Mouse (Mus musculus): ENCODE results near the gene Asz1. TPM values are rescaled to one million over a fixed set of nuclear protein-coding genes. Genes with fewer than 3 reads are reported as not detected.

The Asz1 gene
- polyA plus RNA-seq (2012; fragmentation: generic; extraction: Trizol): not detected
- long read RNA-seq, experiment 1: 0 reads
- long read RNA-seq, experiment 2: 0 reads

DNA sequence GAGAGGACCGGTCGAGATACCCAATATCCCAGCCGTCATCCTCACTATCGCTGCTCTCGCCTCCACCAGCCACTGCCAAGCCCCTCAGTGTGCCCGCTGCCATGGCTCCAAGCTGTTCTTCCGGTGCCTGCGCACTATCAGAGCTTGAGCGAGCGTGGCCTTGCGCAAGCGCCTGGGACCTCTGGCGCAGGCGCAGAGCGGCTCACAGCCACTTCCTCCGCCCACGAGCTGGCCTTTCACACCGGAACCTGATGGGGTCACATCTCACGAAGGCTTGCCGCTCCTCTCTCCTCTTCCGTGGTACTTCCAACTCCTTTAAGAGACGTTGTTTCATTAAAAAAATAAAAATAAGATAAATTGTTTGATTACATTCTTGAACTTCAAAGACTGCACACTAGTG lies at the start of gene Asz1:
TSS of gene Asz1 (minus strand) at position 128 of the 400 bp plus-strand sequence.
- Histone ChIP-seq H3K27me3 (ENCODE audit: control insufficient read depth, insufficient read depth, insufficient read length) (no peaks in the 10 kb centered on the region), H3K36me3 (ENCODE audit: control insufficient read depth, insufficient read depth) (no peaks in the 10 kb centered on the region), H3K79me3 (ENCODE audit: low read depth) (no peaks in the 10 kb centered on the region), H3K79me2 (ENCODE audit: control insufficient read depth, insufficient read depth) (no peaks in the 10 kb centered on the region), H3K4me3 (ENCODE audit: insufficient read depth, poor library complexity, severe bottlenecking) (no peak within 1 kb of the TSS), H3ac (ENCODE audit: control insufficient read depth, insufficient read length, low read depth) (no peak within 1 kb of the TSS)
- no peak for TF ChIP-seq MYOD1 (IDR thresholded peaks at IDR 0.05; ENCODE audit: control insufficient read depth, insufficient read length, low read depth)
- TF ChIP-seq CTCF (IDR thresholded peaks at IDR 0.05; ENCODE audit: control insufficient read depth, insufficient read depth, insufficient read length): no peak
- no peak for TF ChIP-seq CEBPB (IDR thresholded peaks at IDR 0.05; ENCODE audit: low read depth)
- TF ChIP-seq USF1 (IDR thresholded peaks at IDR 0.05; ENCODE audit: low read depth): no peak
- TF ChIP-seq MYOG (IDR thresholded peaks at IDR 0.05; ENCODE audit: control insufficient read depth, extremely low read depth, insufficient read length): no peak
- TF ChIP-seq FOSL1 (IDR thresholded peaks at IDR 0.05; ENCODE audit: insufficient read depth, low read length, poor library complexity, severe bottlenecking): no peak
- TF ChIP-seq MAX (IDR thresholded peaks at IDR 0.05): no peak

- H3ac ChIP-seq (ENCODE audit: control insufficient read depth, insufficient read length, low read depth): no peak overlapping the region
- H3K4me3 ChIP-seq (ENCODE audit: insufficient read depth, poor library complexity, severe bottlenecking): no peak overlapping the region
- H3K27me3 ChIP-seq (ENCODE audit: control insufficient read depth, insufficient read depth, insufficient read length): no peaks in the 10 kb centered on the region
- H3K79me3 ChIP-seq (ENCODE audit: low read depth): no peaks in the 10 kb centered on the region
- TF ChIP-seq MAX (IDR thresholded peaks at IDR 0.05): no peak
- TF ChIP-seq MYOD1 (IDR thresholded peaks at IDR 0.05; ENCODE audit: control insufficient read depth, insufficient read length, low read depth): no peak
- no peak for TF ChIP-seq CEBPB (IDR thresholded peaks at IDR 0.05; ENCODE audit: low read depth)
- no peak for TF ChIP-seq MYOG (IDR thresholded peaks at IDR 0.05; ENCODE audit: control insufficient read depth, extremely low read depth, insufficient read length)
- TF ChIP-seq CTCF (IDR thresholded peaks at IDR 0.05; ENCODE audit: control insufficient read depth, insufficient read depth, insufficient read length): no peak
- no peak for TF ChIP-seq USF1 (IDR thresholded peaks at IDR 0.05; ENCODE audit: low read depth)
- no peak for TF ChIP-seq FOSL1 (IDR thresholded peaks at IDR 0.05; ENCODE audit: insufficient read depth, low read length, poor library complexity, severe bottlenecking)
- H3K79me2 ChIP-seq (ENCODE audit: control insufficient read depth, insufficient read depth): no peaks in the 10 kb centered on the region
- no peaks in the 10 kb centered on the region for H3K36me3 ChIP-seq (ENCODE audit: control insufficient read depth, insufficient read depth)
Measured at GRCm38 (mm10) chr6:18153031-18153430, 44.2 kb upstream of the Asz1 start.

DNA sequence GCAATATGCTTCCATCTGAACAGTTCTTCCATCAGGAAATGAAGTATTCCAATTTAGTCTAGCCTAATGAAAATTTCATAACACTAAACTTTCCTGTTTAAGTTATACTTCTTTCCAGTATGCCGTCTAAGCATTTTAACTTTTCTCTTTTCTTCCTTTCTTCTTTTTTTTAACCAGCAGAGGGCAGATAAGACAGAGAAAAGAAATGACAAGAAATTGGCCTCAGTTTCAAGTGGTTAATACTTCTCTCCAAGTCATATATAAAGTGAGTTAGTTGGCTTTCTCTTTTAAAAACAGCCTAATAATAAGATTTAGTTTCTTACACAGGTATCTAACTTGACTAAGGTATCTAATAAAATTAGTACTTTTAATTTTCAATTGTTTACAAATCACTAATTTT lies 26.4 kb upstream of the Asz1 start:
- Histone ChIP-seq H3K79me2 (ENCODE audit: control insufficient read depth, insufficient read depth) (no peaks in the 10 kb centered on the region), H3K79me3 (ENCODE audit: low read depth) (no peaks in the 10 kb centered on the region), H3K27me3 (ENCODE audit: control insufficient read depth, insufficient read depth, insufficient read length) (no peaks in the 10 kb centered on the region), H3ac (ENCODE audit: control insufficient read depth, insufficient read length, low read depth) (no peak overlapping the region), H3K4me3 (ENCODE audit: insufficient read depth, poor library complexity, severe bottlenecking) (no peak overlapping the region), H3K36me3 (ENCODE audit: control insufficient read depth, insufficient read depth) (no peaks in the 10 kb centered on the region)
- TF ChIP-seq USF1 (IDR thresholded peaks at IDR 0.05; ENCODE audit: low read depth) (no peak), MYOD1 (IDR thresholded peaks at IDR 0.05; ENCODE audit: control insufficient read depth, insufficient read length, low read depth) (no peak), FOSL1 (IDR thresholded peaks at IDR 0.05; ENCODE audit: insufficient read depth, low read length, poor library complexity, severe bottlenecking) (no peak), CTCF (IDR thresholded peaks at IDR 0.05; ENCODE audit: control insufficient read depth, insufficient read depth, insufficient read length) (no peak), MYOG (IDR thresholded peaks at IDR 0.05; ENCODE audit: control insufficient read depth, extremely low read depth, insufficient read length) (no peak), MAX (IDR thresholded peaks at IDR 0.05) (no peak), CEBPB (IDR thresholded peaks at IDR 0.05; ENCODE audit: low read depth) (no peak)

GRCm38 (mm10) chr6:18128059-18128458 lies 19.2 kb upstream of the Asz1 start:
- TF ChIP-seq USF1 (IDR thresholded peaks at IDR 0.05; ENCODE audit: low read depth): no peak
- no peak for TF ChIP-seq CEBPB (IDR thresholded peaks at IDR 0.05; ENCODE audit: low read depth)
- no peak for TF ChIP-seq CTCF (IDR thresholded peaks at IDR 0.05; ENCODE audit: control insufficient read depth, insufficient read depth, insufficient read length)
- TF ChIP-seq MYOD1 (IDR thresholded peaks at IDR 0.05; ENCODE audit: control insufficient read depth, insufficient read length, low read depth): no peak
- TF ChIP-seq MYOG (IDR thresholded peaks at IDR 0.05; ENCODE audit: control insufficient read depth, extremely low read depth, insufficient read length): no peak
- TF ChIP-seq MAX (IDR thresholded peaks at IDR 0.05): no peak
- no peak for TF ChIP-seq FOSL1 (IDR thresholded peaks at IDR 0.05; ENCODE audit: insufficient read depth, low read length, poor library complexity, severe bottlenecking)
- H3K36me3 ChIP-seq (ENCODE audit: control insufficient read depth, insufficient read depth): no peaks in the 10 kb centered on the region
- H3K4me3 ChIP-seq (ENCODE audit: insufficient read depth, poor library complexity, severe bottlenecking): no peak overlapping the region

GRCm38 (mm10) chr6:18127206-18127983 lies 18.5 kb upstream of the Asz1 start:
- no peak for TF ChIP-seq USF1 (IDR thresholded peaks at IDR 0.05; ENCODE audit: low read depth)
- no peak for TF ChIP-seq MAX (IDR thresholded peaks at IDR 0.05)
- TF ChIP-seq MYOD1 (IDR thresholded peaks at IDR 0.05; ENCODE audit: control insufficient read depth, insufficient read length, low read depth): no peak
- TF ChIP-seq FOSL1 (IDR thresholded peaks at IDR 0.05; ENCODE audit: insufficient read depth, low read length, poor library complexity, severe bottlenecking): no peak
- TF ChIP-seq CTCF (IDR thresholded peaks at IDR 0.05; ENCODE audit: control insufficient read depth, insufficient read depth, insufficient read length): no peak
- TF ChIP-seq MYOG (IDR thresholded peaks at IDR 0.05; ENCODE audit: control insufficient read depth, extremely low read depth, insufficient read length): no peak
- no peak for TF ChIP-seq CEBPB (IDR thresholded peaks at IDR 0.05; ENCODE audit: low read depth)
- no peaks in the 10 kb centered on the region for H3K79me3 ChIP-seq (ENCODE audit: low read depth)
- no peaks in the 10 kb centered on the region for H3K27me3 ChIP-seq (ENCODE audit: control insufficient read depth, insufficient read depth, insufficient read length)

More at GRCm38 (mm10) chr6:18128059-18128458, 19.2 kb upstream of the Asz1 start:
- Histone ChIP-seq H3ac (ENCODE audit: control insufficient read depth, insufficient read length, low read depth) (no peak overlapping the region), H3K79me3 (ENCODE audit: low read depth) (no peaks in the 10 kb centered on the region), H3K27me3 (ENCODE audit: control insufficient read depth, insufficient read depth, insufficient read length) (no peaks in the 10 kb centered on the region), H3K79me2 (ENCODE audit: control insufficient read depth, insufficient read depth) (no peaks in the 10 kb centered on the region)

More at GRCm38 (mm10) chr6:18127206-18127983, 18.5 kb upstream of the Asz1 start:
- Histone ChIP-seq H3ac (ENCODE audit: control insufficient read depth, insufficient read length, low read depth) (no peak overlapping the region), H3K79me2 (ENCODE audit: control insufficient read depth, insufficient read depth) (no peaks in the 10 kb centered on the region), H3K4me3 (ENCODE audit: insufficient read depth, poor library complexity, severe bottlenecking) (no peak overlapping the region), H3K36me3 (ENCODE audit: control insufficient read depth, insufficient read depth) (no peaks in the 10 kb centered on the region)

All from C2C12 (cell line).